Mouse (Mus musculus): Measurements from ENCODE around the gene Zfp697. TPM values are rescaled to one million over a fixed set of nuclear protein-coding genes. Genes with fewer than 3 reads are reported as not detected.

Gene Zfp697
- polyA plus RNA-seq, 1 experiment from 2014 or later: 11.7 TPM

DNA sequence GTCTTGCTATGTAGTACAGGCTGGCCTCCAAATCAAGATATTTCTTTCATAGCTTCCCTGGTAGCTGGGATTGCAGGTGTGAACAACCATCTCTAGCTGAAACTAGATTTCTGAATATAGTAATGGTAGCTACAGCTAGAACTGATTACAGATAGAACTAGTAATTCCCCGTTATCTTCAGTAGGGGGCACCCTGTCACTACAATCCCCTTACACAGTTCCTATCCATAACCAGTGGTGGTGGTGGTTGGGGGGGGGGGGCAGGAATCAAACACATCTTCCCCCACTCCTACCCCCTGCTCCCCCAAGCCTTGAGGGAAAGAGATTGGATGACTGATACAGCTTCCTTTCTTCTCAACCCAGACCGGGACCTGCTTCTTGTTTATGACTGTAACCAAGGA, 19.5 kb upstream of the Zfp697 start:
- DNase-seq (ENCODE audit: low spot score): no peak
- H3K9me3 ChIP-seq (ENCODE audit: control insufficient read depth, low read length): no peaks in the 10 kb centered on the region
- no peaks in the 10 kb centered on the region for H3K27me3 ChIP-seq (ENCODE audit: control insufficient read depth, insufficient read depth, low read length)
- no peak overlapping the region for H3K27ac ChIP-seq (ENCODE audit: low read depth, low read length)
- no peak overlapping the region for H3K4me2 ChIP-seq (ENCODE audit: low read depth)
- H3K4me1 ChIP-seq (ENCODE audit: control insufficient read depth, insufficient read depth, low read length): no peaks in the 10 kb centered on the region
- ATAC-seq (ENCODE audit: insufficient read depth, low FRiP score, low TSS enrichment): no peak
- WGBS: 47% methylated on average over 2 of the region's 2 CpGs
- no peak overlapping the region for H3K9ac ChIP-seq (ENCODE audit: low read length)
- H3K36me3 ChIP-seq (ENCODE audit: control insufficient read depth, insufficient read depth, low read length): no peaks in the 10 kb centered on the region
- no peak overlapping the region for H3K4me3 ChIP-seq (ENCODE audit: low read depth, low read length)

DNA sequence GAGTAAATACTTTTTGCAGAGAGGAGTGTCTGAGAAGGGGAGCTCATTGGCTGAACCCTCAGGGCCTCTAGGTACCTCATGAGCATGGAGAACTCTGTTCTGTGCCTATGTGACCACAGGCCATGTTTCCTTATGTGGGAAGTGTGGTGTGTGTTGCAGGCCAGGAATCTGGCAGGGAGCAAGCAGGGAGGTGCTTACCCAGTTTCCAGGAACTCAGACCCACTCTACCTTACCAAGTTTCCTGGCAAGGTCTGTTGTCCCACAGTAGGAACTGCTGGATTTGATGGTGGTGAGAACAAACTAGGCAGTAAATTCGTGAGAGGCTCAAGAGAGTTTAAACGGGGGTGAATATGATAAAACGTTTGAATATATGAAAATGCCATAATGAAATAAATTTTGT, 16.2 kb upstream of the Zfp697 start:
- H3K4me3 ChIP-seq (ENCODE audit: low read depth, low read length): no peak overlapping the region
- ATAC-seq (ENCODE audit: insufficient read depth, low FRiP score, low TSS enrichment) (no peak), DNase-seq (ENCODE audit: low spot score) (no peak)
- H3K36me3 ChIP-seq (ENCODE audit: control insufficient read depth, insufficient read depth, low read length): no peaks in the 10 kb centered on the region
- no peaks in the 10 kb centered on the region for H3K4me1 ChIP-seq (ENCODE audit: control insufficient read depth, insufficient read depth, low read length)
- WGBS: 87% methylated on average over 3 of the region's 3 CpGs
- no peak overlapping the region for H3K4me2 ChIP-seq (ENCODE audit: low read depth)
- no peaks in the 10 kb centered on the region for H3K27me3 ChIP-seq (ENCODE audit: control insufficient read depth, insufficient read depth, low read length)
- H3K9ac ChIP-seq (ENCODE audit: low read length): no peak overlapping the region
- no peaks in the 10 kb centered on the region for H3K9me3 ChIP-seq (ENCODE audit: control insufficient read depth, low read length)
- H3K27ac ChIP-seq (ENCODE audit: low read depth, low read length): no peak overlapping the region

- 82% methylated on average over 4 of the region's 4 CpGs for WGBS
Measured at GRCm38 (mm10) chr3:98366823-98367222, 15.4 kb upstream of the Zfp697 start.

GRCm38 (mm10) chr3:98368283-98368682, 14.0 kb upstream of the Zfp697 start:
- Histone ChIP-seq H3K4me1 (ENCODE audit: control insufficient read depth, insufficient read depth, low read length) (no peaks in the 10 kb centered on the region), H3K9me3 (ENCODE audit: control insufficient read depth, low read length) (no peaks in the 10 kb centered on the region), H3K4me3 (ENCODE audit: low read depth, low read length) (no peak overlapping the region), H3K9ac (ENCODE audit: low read length) (no peak overlapping the region), H3K27ac (ENCODE audit: low read depth, low read length) (no peak overlapping the region), H3K27me3 (ENCODE audit: control insufficient read depth, insufficient read depth, low read length) (no peaks in the 10 kb centered on the region), H3K4me2 (ENCODE audit: low read depth) (no peak overlapping the region), H3K36me3 (ENCODE audit: control insufficient read depth, insufficient read depth, low read length) (no peaks in the 10 kb centered on the region)
- WGBS: 66% methylated on average over 4 of the region's 4 CpGs
- no peak for ATAC-seq (ENCODE audit: insufficient read depth, low FRiP score, low TSS enrichment)
- no peak for DNase-seq (ENCODE audit: low spot score)

More at GRCm38 (mm10) chr3:98366823-98367222, 15.4 kb upstream of the Zfp697 start:
- Histone ChIP-seq H3K9me3 (ENCODE audit: control insufficient read depth, low read length) (no peaks in the 10 kb centered on the region), H3K27ac (ENCODE audit: low read depth, low read length) (no peak overlapping the region), H3K9ac (ENCODE audit: low read length) (no peak overlapping the region), H3K36me3 (ENCODE audit: control insufficient read depth, insufficient read depth, low read length) (no peaks in the 10 kb centered on the region), H3K4me3 (ENCODE audit: low read depth, low read length) (no peak overlapping the region), H3K4me2 (ENCODE audit: low read depth) (no peak overlapping the region), H3K27me3 (ENCODE audit: control insufficient read depth, insufficient read depth, low read length) (no peaks in the 10 kb centered on the region), H3K4me1 (ENCODE audit: control insufficient read depth, insufficient read depth, low read length) (no peaks in the 10 kb centered on the region)
- no peak for ATAC-seq (ENCODE audit: insufficient read depth, low FRiP score, low TSS enrichment)
- no peak for DNase-seq (ENCODE audit: low spot score)

- Histone ChIP-seq H3K4me1 (ENCODE audit: control insufficient read depth, insufficient read depth, low read length) (no peaks in the 10 kb centered on the region), H3K27me3 (ENCODE audit: control insufficient read depth, insufficient read depth, low read length) (no peaks in the 10 kb centered on the region), H3K4me2 (ENCODE audit: low read depth) (no peak overlapping the region), H3K27ac (ENCODE audit: low read depth, low read length) (no peak overlapping the region), H3K9me3 (ENCODE audit: control insufficient read depth, low read length) (no peaks in the 10 kb centered on the region), H3K36me3 (ENCODE audit: control insufficient read depth, insufficient read depth, low read length) (no peaks in the 10 kb centered on the region), H3K9ac (ENCODE audit: low read length) (no peak overlapping the region), H3K4me3 (ENCODE audit: low read depth, low read length) (no peak overlapping the region)
- DNase-seq (ENCODE audit: low spot score): no peak
- WGBS: 95% methylated on average over 2 of the region's 2 CpGs
- ATAC-seq (ENCODE audit: insufficient read depth, low FRiP score, low TSS enrichment): no peak
Measured at GRCm38 (mm10) chr3:98368776-98369175, 13.5 kb upstream of the Zfp697 start.

DNA sequence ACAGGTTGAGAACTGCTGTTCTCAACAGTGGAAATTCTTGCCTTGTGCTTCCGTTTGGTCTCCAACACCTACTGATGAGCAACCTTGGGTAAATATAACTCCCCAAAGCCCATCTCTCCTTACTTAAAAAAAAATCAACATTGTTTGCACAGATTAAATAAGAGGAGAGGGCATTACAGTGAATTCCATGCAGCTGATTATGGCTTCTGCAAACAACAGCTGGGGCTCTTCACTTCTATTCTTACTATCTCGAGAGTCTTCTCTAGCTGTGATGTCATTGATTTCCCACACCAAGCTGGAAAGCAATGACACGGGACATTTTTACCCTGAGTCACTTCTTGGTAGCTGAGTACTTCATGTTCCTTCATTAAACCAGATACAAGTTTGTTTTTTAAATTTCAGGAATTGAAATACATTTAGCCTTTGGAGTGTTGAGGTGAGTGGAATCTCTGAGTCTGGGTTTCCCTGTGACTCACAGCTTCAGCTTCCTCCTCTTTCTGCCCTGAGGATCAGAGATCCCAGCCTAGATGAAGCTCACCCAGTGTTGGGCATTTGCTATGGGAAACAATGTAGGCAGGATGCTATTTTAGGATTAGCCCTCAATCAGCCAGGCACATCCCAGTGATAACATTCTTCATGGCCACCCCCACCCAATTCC, 8.1 kb upstream of the Zfp697 start:
- WGBS: 86% methylated on average over 3 of the region's 3 CpGs
- H3K4me1 ChIP-seq (ENCODE audit: control insufficient read depth, insufficient read depth, low read length): no peaks in the 10 kb centered on the region
- no peak overlapping the region for H3K4me2 ChIP-seq (ENCODE audit: low read depth)
- DNase-seq (ENCODE audit: low spot score) (no peak), ATAC-seq (ENCODE audit: insufficient read depth, low FRiP score, low TSS enrichment) (no peak)
- H3K27me3 ChIP-seq (ENCODE audit: control insufficient read depth, insufficient read depth, low read length): no peaks in the 10 kb centered on the region
- H3K36me3 ChIP-seq (ENCODE audit: control insufficient read depth, insufficient read depth, low read length): no peaks in the 10 kb centered on the region
- no peak overlapping the region for H3K4me3 ChIP-seq (ENCODE audit: low read depth, low read length)
- no peaks in the 10 kb centered on the region for H3K9me3 ChIP-seq (ENCODE audit: control insufficient read depth, low read length)
- H3K27ac ChIP-seq (ENCODE audit: low read depth, low read length): no peak overlapping the region
- no peak overlapping the region for H3K9ac ChIP-seq (ENCODE audit: low read length)

- H3K4me3 ChIP-seq (ENCODE audit: low read depth, low read length): no peak overlapping the region
- DNase-seq (ENCODE audit: low spot score): no peak
- no peaks in the 10 kb centered on the region for H3K9me3 ChIP-seq (ENCODE audit: control insufficient read depth, low read length)
- WGBS: 92% methylated on average over 5 of the region's 5 CpGs
- no peak for ATAC-seq (ENCODE audit: insufficient read depth, low FRiP score, low TSS enrichment)
- H3K4me2 ChIP-seq (ENCODE audit: low read depth): no peak overlapping the region
- no peaks in the 10 kb centered on the region for H3K27me3 ChIP-seq (ENCODE audit: control insufficient read depth, insufficient read depth, low read length)
- no peaks in the 10 kb centered on the region for H3K36me3 ChIP-seq (ENCODE audit: control insufficient read depth, insufficient read depth, low read length)
- no peak overlapping the region for H3K9ac ChIP-seq (ENCODE audit: low read length)
- no peaks in the 10 kb centered on the region for H3K4me1 ChIP-seq (ENCODE audit: control insufficient read depth, insufficient read depth, low read length)
- H3K27ac ChIP-seq (ENCODE audit: low read depth, low read length): no peak overlapping the region
Measured at GRCm38 (mm10) chr3:98374980-98375379, 7.3 kb upstream of the Zfp697 start.

DNA sequence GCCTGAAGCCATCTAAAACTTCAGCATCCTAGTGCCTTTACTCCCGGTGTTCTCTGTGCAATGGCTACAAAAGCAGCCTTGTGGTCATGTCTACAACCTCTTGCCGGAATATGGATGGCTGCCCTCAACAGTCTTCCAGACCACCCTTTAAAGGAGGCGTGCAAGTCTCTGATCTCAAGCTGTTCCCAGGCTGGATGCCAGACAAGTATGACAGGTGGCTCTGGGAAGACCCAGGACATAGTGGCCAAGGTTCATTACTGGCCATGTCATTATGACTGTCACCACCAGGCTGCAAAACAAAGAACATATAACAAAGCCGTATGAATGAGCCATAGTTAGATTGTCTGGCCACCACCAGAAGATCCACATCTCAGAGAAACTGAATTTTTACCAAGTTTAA, 4.0 kb upstream of the Zfp697 start:
- Histone ChIP-seq H3K9me3 (ENCODE audit: control insufficient read depth, low read length) (no peaks in the 10 kb centered on the region), H3K4me1 (ENCODE audit: control insufficient read depth, insufficient read depth, low read length) (peaks cover 3% of the 10 kb centered on the region), H3K9ac (ENCODE audit: low read length) (no peak overlapping the region), H3K4me2 (ENCODE audit: low read depth) (no peak overlapping the region), H3K4me3 (ENCODE audit: low read depth, low read length) (no peak overlapping the region), H3K36me3 (ENCODE audit: control insufficient read depth, insufficient read depth, low read length) (no peaks in the 10 kb centered on the region), H3K27me3 (ENCODE audit: control insufficient read depth, insufficient read depth, low read length) (no peaks in the 10 kb centered on the region), H3K27ac (ENCODE audit: low read depth, low read length) (no peak overlapping the region)
- ATAC-seq (ENCODE audit: insufficient read depth, low FRiP score, low TSS enrichment): no peak
- WGBS: 79% methylated on average over 4 of the region's 4 CpGs
- no peak for DNase-seq (ENCODE audit: low spot score)

DNA sequence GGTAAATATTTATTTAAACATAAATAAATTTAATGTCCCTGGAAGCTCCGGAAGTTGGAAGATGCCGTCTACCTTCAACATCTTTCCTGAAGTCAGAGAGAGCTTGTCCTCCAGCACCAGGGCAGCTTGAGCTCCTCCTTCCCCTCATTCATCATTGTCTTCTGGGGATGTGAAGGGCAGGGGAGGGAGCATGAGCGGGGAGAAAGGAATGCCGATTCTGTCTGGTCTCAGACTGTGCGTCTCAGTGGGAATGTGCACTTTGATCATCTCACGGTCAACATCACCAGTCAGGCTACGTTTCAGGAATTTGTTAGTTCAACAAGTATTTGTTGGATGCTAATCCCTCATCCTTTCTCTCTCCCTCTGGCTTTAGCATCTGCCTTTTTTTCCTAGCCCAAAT, 3.0 kb upstream of the Zfp697 start:
- WGBS: 11% methylated on average over 7 of the region's 7 CpGs
- peak; percentile 20 for DNase-seq (ENCODE audit: low spot score)
- H3K27ac ChIP-seq (ENCODE audit: low read depth, low read length): no peak overlapping the region
- no peaks in the 10 kb centered on the region for H3K9me3 ChIP-seq (ENCODE audit: control insufficient read depth, low read length)
- no peak overlapping the region for H3K4me2 ChIP-seq (ENCODE audit: low read depth)
- H3K9ac ChIP-seq (ENCODE audit: low read length): no peak overlapping the region
- H3K36me3 ChIP-seq (ENCODE audit: control insufficient read depth, insufficient read depth, low read length): no peaks in the 10 kb centered on the region
- H3K27me3 ChIP-seq (ENCODE audit: control insufficient read depth, insufficient read depth, low read length): no peaks in the 10 kb centered on the region
- peaks cover 8% of the 10 kb centered on the region for H3K4me1 ChIP-seq (ENCODE audit: control insufficient read depth, insufficient read depth, low read length)
- H3K4me3 ChIP-seq (ENCODE audit: low read depth, low read length): no peak overlapping the region
- ATAC-seq (ENCODE audit: insufficient read depth, low FRiP score, low TSS enrichment): no peak
